Comparison of ENCODE assay signal across 12 mouse cellular contexts in genomic region chr9:122837216-122837615, GRCm38 (mm10). TPM values are rescaled to one million over a fixed set of nuclear protein-coding genes. Genes with fewer than 3 reads are reported as not detected.
A peak's percentile ranks its signal among the peaks of the same experiment; 100 is the strongest.
DNase-seq lines count a peak whose midpoint lies in the region; ATAC-seq and TF ChIP-seq lines count a peak whose summit lies in the region.
"Had no signal": no experiment of that assay in that cellular context is flagged by ENCODE, and none has a peak within 500 bp of the region (broad histone marks: within the 10 kb centered on the region; RNA-seq: fewer than 3 reads in every experiment).

No protein-coding gene starts in this region.

- peaks cover 21% of the 10 kb centered on the region for H3K36me3 ChIP-seq in heart, embryonic 13.5 days
- H3K36me3 ChIP-seq in lung, postnatal 0 days (ENCODE audit: insufficient read depth, low read length): 0 out of 2 replicates have a peak, but pooled peaks cover 7% of the 10 kb centered on the region
- peaks cover 10% of the 10 kb centered on the region; the same call in 1 of the 2 replicates for H3K36me3 ChIP-seq in hindbrain, postnatal 0 days (ENCODE audit: insufficient read depth, low read length)
- H3K36me3 ChIP-seq in stomach, embryonic 16.5 days (ENCODE audit: control insufficient read depth, insufficient read depth, low read length): no peaks in the 10 kb centered on the region
- peaks cover 9% of the 10 kb centered on the region; the same call in 1 of the 2 replicates for H3K36me3 ChIP-seq in liver, postnatal 0 days (replicated peaks; ENCODE audit: insufficient read depth, low read length)

- no peak overlapping the region for H3K4me3 ChIP-seq in heart, embryonic 13.5 days
- H3K4me3 ChIP-seq in lung, postnatal 0 days (ENCODE audit: low read depth, low read length): no peak overlapping the region
- H3K4me3 ChIP-seq in hindbrain, postnatal 0 days (ENCODE audit: low read length): no peak overlapping the region
- no peak overlapping the region for H3K4me3 ChIP-seq in stomach, embryonic 16.5 days (replicated peaks; ENCODE audit: low read length)
- H3K4me3 ChIP-seq in liver, postnatal 0 days (ENCODE audit: low read depth, low read length): no peak overlapping the region
- H3K4me3 ChIP-seq: erythroblast, embryonic 14.5 days had no signal

- H3K27ac ChIP-seq in heart, embryonic 13.5 days (replicated peaks): peak overlapping the region; percentile 43
- 0 out of 2 replicates have a peak overlapping the region, but pooled peaks have one; percentile 32 for H3K27ac ChIP-seq in lung, postnatal 0 days (ENCODE audit: low read length)
- peak overlapping the region; percentile 32; the same call in 1 of the 2 replicates for H3K27ac ChIP-seq in hindbrain, postnatal 0 days
- peak overlapping the region; percentile 58 for H3K27ac ChIP-seq in stomach, embryonic 16.5 days (ENCODE audit: low read length)
- no peak overlapping the region for H3K27ac ChIP-seq in liver, postnatal 0 days (ENCODE audit: low read depth)

- H3K9ac ChIP-seq in heart, embryonic 13.5 days: peak overlapping the region; percentile 21; the same call in 1 of the 2 replicates
- no peak overlapping the region for H3K9ac ChIP-seq in lung, postnatal 0 days (replicated peaks; ENCODE audit: low read depth)
- no peak overlapping the region for H3K9ac ChIP-seq in hindbrain, postnatal 0 days (replicated peaks; ENCODE audit: low read length)
- 0 out of 2 replicates have a peak overlapping the region, but pooled peaks have one; percentile 43 for H3K9ac ChIP-seq in stomach, embryonic 16.5 days (ENCODE audit: low read length)
- H3K9ac ChIP-seq in liver, postnatal 0 days (replicated peaks): no peak overlapping the region

- TF ChIP-seq CTCF in lung, postnatal 0 days (IDR thresholded peaks at IDR 0.05): no peak
- TF ChIP-seq CTCF in hindbrain, postnatal 0 days (IDR thresholded peaks at IDR 0.05; ENCODE audit: low read depth): no peak
- TF ChIP-seq CTCF in liver, postnatal 0 days (IDR thresholded peaks at IDR 0.05; ENCODE audit: low read depth): no peak

- H3K4me1 ChIP-seq in heart, embryonic 13.5 days: peaks cover 22% of the 10 kb centered on the region
- no peaks in the 10 kb centered on the region; the same call in 1 of the 2 replicates for H3K4me1 ChIP-seq in lung, postnatal 0 days (ENCODE audit: insufficient read depth, low read depth, low read length)
- H3K4me1 ChIP-seq in hindbrain, postnatal 0 days (ENCODE audit: insufficient read depth, low read length): peaks cover 8% of the 10 kb centered on the region; the same call in 1 of the 2 replicates
- H3K4me1 ChIP-seq in stomach, embryonic 16.5 days (ENCODE audit: control insufficient read depth, insufficient read depth, low read length): peaks cover 15% of the 10 kb centered on the region
- H3K4me1 ChIP-seq in liver, postnatal 0 days (ENCODE audit: insufficient read depth): no peaks in the 10 kb centered on the region

- DNase-seq in heart, adult 8-10 months (ENCODE audit: low spot score): no peak
- DNase-seq in lung, postnatal 0 days (ENCODE audit: low spot score): peak; percentile 12
- no peak for DNase-seq in lung, postnatal 36 days
- no peak for DNase-seq in hindbrain, postnatal 0 days (ENCODE audit: low spot score)
- DNase-seq in liver, postnatal 0 days: no peak
- DNase-seq in adrenal gland, adult 2 months: no peak

- no peak for TF ChIP-seq EP300 in lung, postnatal 0 days (IDR thresholded peaks at IDR 0.05)
- TF ChIP-seq EP300 in liver, postnatal 0 days (IDR thresholded peaks at IDR 0.05; ENCODE audit: low read depth): no peak

- H3K27me3 ChIP-seq in heart, embryonic 13.5 days (replicated peaks): no peaks in the 10 kb centered on the region
- no peaks in the 10 kb centered on the region for H3K27me3 ChIP-seq in lung, postnatal 0 days (replicated peaks; ENCODE audit: insufficient read depth, low read length)
- no peaks in the 10 kb centered on the region for H3K27me3 ChIP-seq in hindbrain, postnatal 0 days (ENCODE audit: insufficient read depth, low read length)
- no peaks in the 10 kb centered on the region for H3K27me3 ChIP-seq in stomach, embryonic 16.5 days (ENCODE audit: control insufficient read depth, insufficient read depth, low read length)
- H3K27me3 ChIP-seq in liver, postnatal 0 days (ENCODE audit: insufficient read depth, low read length): no peaks in the 10 kb centered on the region

- H3K4me2 ChIP-seq in heart, embryonic 13.5 days: no peak overlapping the region
- H3K4me2 ChIP-seq in lung, postnatal 0 days (replicated peaks; ENCODE audit: low read depth, low read length): no peak overlapping the region
- no peak overlapping the region for H3K4me2 ChIP-seq in hindbrain, postnatal 0 days (ENCODE audit: low read depth, low read length)
- no peak overlapping the region for H3K4me2 ChIP-seq in stomach, embryonic 16.5 days (ENCODE audit: low read depth, low read length)
- no peak overlapping the region for H3K4me2 ChIP-seq in liver, postnatal 0 days (ENCODE audit: low read depth, low read length)

- no peak for ATAC-seq in heart, embryonic 13.5 days (ENCODE audit: extremely low read depth, insufficient number of reproducible peaks, low FRiP score, low TSS enrichment)
- peak; percentile 45 for ATAC-seq in lung, postnatal 0 days
- ATAC-seq in hindbrain, postnatal 0 days: no peak
- peak; percentile 37; the same call in 1 of the 2 replicates for ATAC-seq in stomach, embryonic 16.5 days (ENCODE audit: insufficient read depth, low FRiP score)
- no peak for ATAC-seq in liver, postnatal 0 days

- 86% methylated on average over 4 of the region's 4 CpGs for WGBS in heart, embryonic 13.5 days
- 74% methylated on average over 4 of the region's 4 CpGs for WGBS in lung, postnatal 0 days
- 75% methylated on average over 4 of the region's 4 CpGs for WGBS in hindbrain, postnatal 0 days
- 72% methylated on average over 4 of the region's 4 CpGs for WGBS in stomach, embryonic 16.5 days
- 82% methylated on average over 4 of the region's 4 CpGs for WGBS in liver, postnatal 0 days (ENCODE audit: insufficient replicate concordance)

- no peaks in the 10 kb centered on the region for H3K9me3 ChIP-seq in heart, embryonic 13.5 days
- H3K9me3 ChIP-seq in lung, postnatal 0 days (ENCODE audit: low read length): no peaks in the 10 kb centered on the region
- H3K9me3 ChIP-seq in hindbrain, postnatal 0 days (ENCODE audit: low read length): no peaks in the 10 kb centered on the region
- H3K9me3 ChIP-seq in stomach, embryonic 16.5 days (replicated peaks; ENCODE audit: control insufficient read depth, low read length): no peaks in the 10 kb centered on the region
- no peaks in the 10 kb centered on the region for H3K9me3 ChIP-seq in liver, postnatal 0 days (ENCODE audit: low read length)

RNA-seq across cellular contexts. Expression of gene Gm35549, which starts 6.6 kb away (rescaled TPM):
- polyA plus RNA-seq in heart, embryonic 13.5 days (2015; fragmentation: Nextera tagmentation; extraction: Ambion mirVana): 0.25 TPM in 1 of 2 replicates, not detected in the other
- total RNA-seq in heart, adult 8-10 months (2022): not detected
- polyA plus RNA-seq in lung, postnatal 0 days (2015; fragmentation: Nextera tagmentation; extraction: Ambion mirVana): 0.24 and 0.33 TPM in 2 replicates
- total RNA-seq in hindbrain, postnatal 0 days (2014; rRNA removed): not detected in 2 replicates
- 0.30 TPM in 1 of 2 replicates, not detected in the other for polyA plus RNA-seq in hindbrain, postnatal 0 days (2015; fragmentation: Nextera tagmentation; extraction: Ambion mirVana)
- polyA plus RNA-seq in stomach, embryonic 16.5 days (2015; fragmentation: Nextera tagmentation; extraction: Ambion mirVana): 0.77 TPM in 1 of 2 replicates, not detected in the other
- not detected in 2 replicates for polyA plus RNA-seq in liver, postnatal 0 days (2015; fragmentation: Nextera tagmentation; extraction: Ambion mirVana)
- total RNA-seq in adrenal gland, adult 2 months (2021): not detected
- not detected in 2 replicates for polyA plus RNA-seq in adrenal gland, adult 2 months (2012; rRNA removed)
- total RNA-seq: gastrocnemius, adult 8-10 months; left cerebral cortex, postnatal 10 days had no signal
- polyA plus RNA-seq: erythroblast, embryonic 14.5 days; lung, adult 2 months had no signal

RNA-seq across cellular contexts. Expression of gene Zfp445, which starts 28.6 kb away (rescaled TPM):
- polyA plus RNA-seq in heart, embryonic 13.5 days (2015; fragmentation: Nextera tagmentation; extraction: Ambion mirVana): 33.7 and 40.3 TPM in 2 replicates
- 10 to 100 TPM; 66.2 to 94.7 (median 75.8) TPM for total RNA-seq in heart, adult 8-10 months (2022)
- polyA plus RNA-seq in lung, postnatal 0 days (2015; fragmentation: Nextera tagmentation; extraction: Ambion mirVana): 21.7 and 25.4 TPM in 2 replicates
- total RNA-seq in hindbrain, postnatal 0 days (2014; rRNA removed): 138 and 155 TPM in 2 replicates
- polyA plus RNA-seq in hindbrain, postnatal 0 days (2015; fragmentation: Nextera tagmentation; extraction: Ambion mirVana): 63.3 and 68.1 TPM in 2 replicates
- polyA plus RNA-seq in stomach, embryonic 16.5 days (2015; fragmentation: Nextera tagmentation; extraction: Ambion mirVana): 70.9 and 79.6 TPM in 2 replicates
- 8.5 and 9.4 TPM in 2 replicates for polyA plus RNA-seq in liver, postnatal 0 days (2015; fragmentation: Nextera tagmentation; extraction: Ambion mirVana)
- 100 to 1,000 TPM in 1 of 2 experiments, 10 to 100 TPM in 1; 71.4 to 109 TPM for total RNA-seq in adrenal gland, adult 2 months (2021)
- polyA plus RNA-seq in adrenal gland, adult 2 months (2012; rRNA removed): 15.5 and 30.5 TPM in 2 replicates

RNA-seq across cellular contexts. Expression of gene Tcaim, which starts 31.9 kb away (rescaled TPM):
- polyA plus RNA-seq in heart, embryonic 13.5 days (2015; fragmentation: Nextera tagmentation; extraction: Ambion mirVana): 4.6 and 4.8 TPM in 2 replicates
- 10 to 100 TPM; 45.2 to 50.8 (median 46.9) TPM for total RNA-seq in heart, adult 8-10 months (2022)
- polyA plus RNA-seq in lung, postnatal 0 days (2015; fragmentation: Nextera tagmentation; extraction: Ambion mirVana): 4.7 and 5.0 TPM in 2 replicates
- total RNA-seq in hindbrain, postnatal 0 days (2014; rRNA removed): 8.4 and 13.5 TPM in 2 replicates
- 6.7 and 7.1 TPM in 2 replicates for polyA plus RNA-seq in hindbrain, postnatal 0 days (2015; fragmentation: Nextera tagmentation; extraction: Ambion mirVana)
- polyA plus RNA-seq in stomach, embryonic 16.5 days (2015; fragmentation: Nextera tagmentation; extraction: Ambion mirVana): 6.0 and 7.0 TPM in 2 replicates
- polyA plus RNA-seq in liver, postnatal 0 days (2015; fragmentation: Nextera tagmentation; extraction: Ambion mirVana): 3.7 and 4.4 TPM in 2 replicates
- total RNA-seq in adrenal gland, adult 2 months (2021): 10 to 100 TPM; 19.2 to 23.5 TPM
- polyA plus RNA-seq in adrenal gland, adult 2 months (2012; rRNA removed): 3.8 and 5.0 TPM in 2 replicates
- polyA plus RNA-seq: erythroblast, embryonic 14.5 days had no signal

RNA-seq across cellular contexts. Expression of gene Zkscan7, which starts 48.3 kb away (rescaled TPM):
- 2.1 and 3.0 TPM in 2 replicates for polyA plus RNA-seq in heart, embryonic 13.5 days (2015; fragmentation: Nextera tagmentation; extraction: Ambion mirVana)
- total RNA-seq in heart, adult 8-10 months (2022): 1 to 10 TPM; 4.1 to 7.8 (median 6.6) TPM
- polyA plus RNA-seq in lung, postnatal 0 days (2015; fragmentation: Nextera tagmentation; extraction: Ambion mirVana): 2.7 and 2.9 TPM in 2 replicates
- 4.5 and 6.3 TPM in 2 replicates for total RNA-seq in hindbrain, postnatal 0 days (2014; rRNA removed)
- polyA plus RNA-seq in hindbrain, postnatal 0 days (2015; fragmentation: Nextera tagmentation; extraction: Ambion mirVana): 1.3 and 1.9 TPM in 2 replicates
- 4.8 and 4.9 TPM in 2 replicates for polyA plus RNA-seq in stomach, embryonic 16.5 days (2015; fragmentation: Nextera tagmentation; extraction: Ambion mirVana)
- polyA plus RNA-seq in liver, postnatal 0 days (2015; fragmentation: Nextera tagmentation; extraction: Ambion mirVana): 1.2 and 1.5 TPM in 2 replicates
- total RNA-seq in adrenal gland, adult 2 months (2021): 1 to 10 TPM; 5.6 to 6.5 TPM
- 2.0 and 4.0 TPM in 2 replicates for polyA plus RNA-seq in adrenal gland, adult 2 months (2012; rRNA removed)
- polyA plus RNA-seq: erythroblast, embryonic 14.5 days had no signal

Comparison
In these comparisons a context has a peak if more than half of its experiments do, and no peak if none do; other contexts are left out.
1. ATAC-seq: peak in lung, postnatal 0 days (single experiment) and stomach, embryonic 16.5 days (single experiment); none in heart, embryonic 13.5 days (single experiment), hindbrain, postnatal 0 days (single experiment) and liver, postnatal 0 days (single experiment).
2. H3K9ac ChIP-seq: peak in heart, embryonic 13.5 days (single experiment) and stomach, embryonic 16.5 days (single experiment); none in lung, postnatal 0 days (single experiment), hindbrain, postnatal 0 days (single experiment) and liver, postnatal 0 days (single experiment).